Mouse (Mus musculus) midbrain, postnatal 0 days (tissue): ENCODE results near the gene Pdpk1. TPM values are rescaled to one million over a fixed set of nuclear protein-coding genes. Genes with fewer than 3 reads are reported as not detected.
A peak's percentile ranks its signal among the peaks of the same experiment; 100 is the strongest.

Experiments used
- ATAC-seq: fragments of 200-750 bp; cut with Nextera tagmentation; 2 replicates; pipeline ENCODE4 v1.8.0; 2017; ENCODE audit warnings: moderate number of reproducible peaks, mild to moderate bottlenecking, moderate TSS enrichment, moderate library complexity; ENCODE audit not compliant: low FRiP score
- DNase-seq: peaks from one replicate; pipeline ENCODE4 v3.0.0-alpha.2; 2015; ENCODE audit warnings: low spot score
- H3K27ac ChIP-seq: fragments of 300-500 bp; sonication (generic); 2 replicates; pipeline ENCODE4 v1.5.1; 2014; ENCODE audit warnings: low read depth, mild to moderate bottlenecking, low read length, mixed read lengths
- H3K27me3 ChIP-seq: fragments of 300-500 bp; sonication (generic); 2 replicates; pipeline ENCODE4 v1.6.1; 2014; ENCODE audit warnings: low read length, control low read depth, mixed read lengths; ENCODE audit not compliant: insufficient read depth
- H3K36me3 ChIP-seq: fragments of 300-500 bp; sonication (generic); 2 replicates; pipeline ENCODE4 v1.6.1; 2014; ENCODE audit warnings: low read length, control low read depth, mixed read lengths; ENCODE audit not compliant: insufficient read depth
- H3K4me1 ChIP-seq: fragments of 300-500 bp; sonication (generic); 2 replicates; pipeline ENCODE4 v1.6.1; 2014; ENCODE audit warnings: mild to moderate bottlenecking, control low read depth, antibody characterized with exemption, low read length, mixed read lengths; ENCODE audit not compliant: insufficient read depth
- H3K4me2 ChIP-seq: fragments of 300-500 bp; sonication (generic); 2 replicates; pipeline ENCODE4 v1.6.1; 2014; ENCODE audit warnings: low read depth, mild to moderate bottlenecking, low read length, mixed read lengths; ENCODE audit not compliant: poor library complexity, severe bottlenecking
- H3K4me3 ChIP-seq: fragments of 300-500 bp; sonication (generic); 2 replicates; pipeline ENCODE4 v1.5.1; 2014; ENCODE audit warnings: low read depth, mild to moderate bottlenecking, low read length, moderate library complexity
- H3K9ac ChIP-seq: fragments of 300-500 bp; sonication (generic); replicated peaks from 2 replicates; pipeline ENCODE4 v1.6.1; 2014; ENCODE audit warnings: mild to moderate bottlenecking, low read length, moderate library complexity, mixed read lengths; ENCODE audit not compliant: poor library complexity, severe bottlenecking
- H3K9me3 ChIP-seq: fragments of 300-500 bp; sonication (generic); 2 replicates; pipeline ENCODE4 v1.6.1; 2016; ENCODE audit warnings: low read length, control low read depth
- CTCF ChIP-seq: IDR thresholded peaks from 2 replicates; pipeline ENCODE4 v1.5.1; 2016; ENCODE audit warnings: antibody characterized with exemption, mild to moderate bottlenecking
- WGBS: fragments of 180-500 bp; shearing (Covaris S2); extraction: QIAGEN DNeasy Blood & Tissue Kit; methylation state at CpG from one replicate; pipeline ENCODE4 v1.1.7; 2014; 5-methylcytosine and 5-hydroxymethylcytosine counted together
- polyA plus RNA-seq: library from polyadenylated mRNA; unstranded; fragments of >200 nt; fragmentation: Nextera tagmentation; extraction: Ambion mirVana; gene quantifications from 2 replicates; pipeline ENCODE4 v1.2.1, GENCODE M21; 2015
- total RNA-seq: library from RNA; depleted of rRNA; stranded (reverse); fragments of >200 nt; gene quantifications from 2 replicates; pipeline ENCODE4 v1.2.3, GENCODE M21; 2014

Gene Pdpk1
- total and polyA plus RNA-seq, 2 experiments from 2014 or later, result 57.9 to 61.5 TPM

DNA sequence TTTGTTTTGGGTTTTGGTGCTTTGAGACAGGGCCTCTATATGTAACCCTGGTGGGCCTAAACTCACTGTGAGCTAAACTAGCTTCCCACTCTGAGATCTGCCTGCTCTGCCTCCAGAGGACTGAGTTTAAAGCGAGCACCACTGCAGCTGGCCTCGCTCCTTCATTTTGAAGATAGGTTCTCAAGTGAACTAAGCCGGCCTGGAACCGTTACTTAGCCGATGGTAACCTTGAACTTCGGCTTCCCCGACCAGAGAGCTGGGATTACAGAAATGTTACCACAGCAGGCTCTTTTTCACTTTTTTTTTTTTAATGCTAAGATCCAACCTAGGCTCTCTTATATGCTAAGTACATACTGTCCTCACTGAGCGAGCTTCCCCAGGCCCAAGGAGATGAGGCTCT, 42.5 kb upstream of the Pdpk1 start:
- no peaks in the 10 kb centered on the region for H3K27me3 ChIP-seq
- WGBS, result 88% methylated on average over 8 of the region's 8 CpGs
- H3K27ac ChIP-seq, result no peak overlapping the region
- ATAC-seq (no peak), DNase-seq (no peak)
- H3K9ac ChIP-seq, result no peak overlapping the region
- H3K4me3 ChIP-seq, result no peak overlapping the region
- H3K4me1 ChIP-seq, result no peaks in the 10 kb centered on the region
- no peak overlapping the region for H3K4me2 ChIP-seq
- no peaks in the 10 kb centered on the region for H3K9me3 ChIP-seq
- H3K36me3 ChIP-seq, result peaks cover 2% of the 10 kb centered on the region; the same call in 1 of the 2 replicates
- no peak for TF ChIP-seq CTCF

DNA sequence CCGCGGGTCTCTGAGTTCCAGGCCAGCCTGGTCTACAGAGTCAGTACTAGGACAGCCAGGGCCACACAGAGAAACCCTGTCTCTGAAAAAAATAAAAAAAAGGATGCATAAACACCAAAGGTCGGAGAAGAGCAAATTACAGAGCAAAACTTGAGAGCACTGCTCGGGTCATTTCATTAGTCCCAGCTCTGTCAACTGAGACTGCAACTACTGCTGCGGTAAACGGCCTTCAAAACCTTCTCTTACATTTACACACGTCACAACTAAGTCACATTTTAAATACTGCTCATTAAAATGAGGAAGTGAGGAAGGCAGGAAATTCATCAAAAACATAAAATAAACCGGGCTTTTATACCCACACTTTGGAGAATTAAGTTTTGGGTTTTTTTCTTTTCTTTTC, 42.1 kb upstream of the Pdpk1 start:
- Histone ChIP-seq H3K27me3 (no peaks in the 10 kb centered on the region), H3K4me3 (no peak overlapping the region), H3K4me1 (no peaks in the 10 kb centered on the region), H3K36me3 (peaks cover 5% of the 10 kb centered on the region; the same call in 1 of the 2 replicates), H3K9ac (no peak overlapping the region), H3K27ac (no peak overlapping the region), H3K9me3 (no peaks in the 10 kb centered on the region), H3K4me2 (no peak overlapping the region)
- WGBS, result 84% methylated on average over 8 of the region's 8 CpGs
- no peak for ATAC-seq
- DNase-seq, result no peak
- TF ChIP-seq CTCF, result no peak

DNA sequence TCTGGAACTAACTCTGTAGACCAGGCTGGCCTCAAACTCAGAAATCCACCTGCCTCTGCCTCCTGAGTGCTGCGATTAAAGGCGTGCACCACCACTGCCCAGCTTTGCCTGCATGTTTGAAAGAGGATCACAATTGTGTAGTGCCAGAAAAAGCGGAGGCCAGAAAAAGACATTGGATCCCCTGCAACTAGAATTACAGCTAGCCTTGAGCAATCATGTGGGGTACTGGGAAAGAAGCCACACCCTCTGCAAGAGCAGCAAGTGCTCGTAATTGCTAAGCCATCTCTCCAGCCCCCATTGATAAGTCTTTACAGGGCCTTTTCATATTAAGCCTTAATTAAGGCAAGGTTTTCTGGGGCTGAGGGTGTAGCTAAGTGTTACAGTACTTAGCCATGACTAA, 40.8 kb upstream of the Pdpk1 start:
- H3K4me2 ChIP-seq, result no peak overlapping the region
- H3K36me3 ChIP-seq, result peaks cover 7% of the 10 kb centered on the region; the same call in 1 of the 2 replicates
- no peak for DNase-seq
- no peak for TF ChIP-seq CTCF
- H3K9ac ChIP-seq, result no peak overlapping the region
- ATAC-seq, result no peak
- WGBS, result 83% methylated on average over 4 of the region's 4 CpGs
- H3K9me3 ChIP-seq, result no peaks in the 10 kb centered on the region
- no peaks in the 10 kb centered on the region for H3K4me1 ChIP-seq
- H3K27me3 ChIP-seq, result no peaks in the 10 kb centered on the region
- H3K4me3 ChIP-seq, result no peak overlapping the region
- H3K27ac ChIP-seq, result no peak overlapping the region

DNA sequence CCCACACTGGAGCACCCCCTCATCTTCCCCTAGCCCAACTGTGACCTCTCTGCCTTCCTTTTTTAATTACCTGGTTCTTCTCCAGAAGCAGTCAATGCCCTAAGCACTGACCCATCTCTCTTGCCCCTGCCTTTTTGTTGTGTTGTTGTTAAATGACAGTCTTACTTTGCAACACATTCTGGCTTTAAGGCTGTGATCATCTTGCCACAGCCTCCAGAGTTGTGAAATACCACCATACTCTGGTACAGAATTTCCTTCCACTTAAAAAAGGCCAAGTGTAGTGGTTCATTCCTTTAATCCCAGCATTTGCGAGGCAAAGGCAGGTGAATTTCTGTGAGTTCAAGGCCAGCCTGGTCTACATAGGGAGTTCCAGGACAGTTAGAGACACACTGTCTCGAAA, 40.2 kb upstream of the Pdpk1 start:
- TF ChIP-seq CTCF, result no peak
- Histone ChIP-seq H3K4me2 (no peak overlapping the region), H3K27ac (no peak overlapping the region), H3K4me1 (no peaks in the 10 kb centered on the region), H3K36me3 (peaks cover 10% of the 10 kb centered on the region; the same call in 1 of the 2 replicates), H3K9me3 (no peaks in the 10 kb centered on the region), H3K9ac (no peak overlapping the region), H3K4me3 (no peak overlapping the region), H3K27me3 (no peaks in the 10 kb centered on the region)
- WGBS, result 82% methylated on average over 2 of the region's 2 CpGs
- no peak for ATAC-seq
- DNase-seq, result no peak

DNA sequence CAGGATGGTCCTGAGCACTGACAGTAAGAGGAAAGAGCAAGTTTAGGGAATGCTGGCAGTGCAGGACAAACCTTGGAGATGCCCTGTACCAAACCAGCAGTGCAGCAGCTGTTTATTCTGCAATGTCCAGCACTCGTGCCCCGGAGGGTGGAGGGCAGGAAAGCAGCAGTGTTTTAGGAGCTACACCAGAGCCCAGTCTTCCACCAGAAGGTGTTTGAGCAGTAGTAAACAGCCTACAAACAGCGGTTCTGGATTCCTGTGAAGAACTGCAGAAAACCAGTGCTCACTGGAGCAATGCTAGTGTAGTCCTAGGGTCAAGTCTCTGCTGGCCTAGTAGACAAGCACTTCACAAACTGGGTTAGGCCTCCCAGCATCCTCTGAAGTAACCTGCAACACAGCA, 23.5 kb upstream of the Pdpk1 start:
- H3K9me3 ChIP-seq, result no peaks in the 10 kb centered on the region
- ATAC-seq (no peak), DNase-seq (no peak)
- H3K4me2 ChIP-seq, result no peak overlapping the region
- H3K4me3 ChIP-seq, result no peak overlapping the region
- H3K4me1 ChIP-seq, result peaks cover 4% of the 10 kb centered on the region
- 75% methylated on average over 3 of the region's 3 CpGs for WGBS
- no peaks in the 10 kb centered on the region for H3K36me3 ChIP-seq
- no peak overlapping the region for H3K9ac ChIP-seq
- no peak for TF ChIP-seq CTCF
- H3K27ac ChIP-seq, result no peak overlapping the region
- no peaks in the 10 kb centered on the region for H3K27me3 ChIP-seq

DNA sequence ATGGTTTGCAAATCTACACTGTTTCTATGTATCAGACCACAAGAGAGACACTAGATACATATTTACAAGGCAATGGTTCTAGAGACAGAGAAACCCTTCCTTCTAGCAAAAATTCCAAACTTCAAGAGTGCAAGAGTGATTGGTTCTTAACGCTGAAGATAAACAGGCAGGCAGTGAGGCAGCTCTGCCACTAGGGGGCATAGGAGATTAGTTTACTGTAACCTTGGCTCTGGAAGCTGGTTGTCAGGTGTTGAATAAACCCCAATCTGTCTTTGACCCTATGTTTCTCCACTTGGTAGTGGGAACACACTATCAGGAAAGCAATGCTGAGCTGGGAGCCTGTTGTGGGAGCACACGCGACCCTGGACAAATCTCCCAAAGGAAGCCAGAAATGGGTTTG, 22.7 kb upstream of the Pdpk1 start:
- H3K27me3 ChIP-seq, result no peaks in the 10 kb centered on the region
- H3K9ac ChIP-seq, result no peak overlapping the region
- 0% methylated on average over 3 of the region's 3 CpGs for WGBS
- TF ChIP-seq CTCF, result peak; percentile 96
- H3K4me1 ChIP-seq, result peaks cover 4% of the 10 kb centered on the region
- ATAC-seq, result no peak
- H3K27ac ChIP-seq, result no peak overlapping the region
- peak; percentile 89 for DNase-seq
- H3K4me3 ChIP-seq, result no peak overlapping the region
- no peak overlapping the region for H3K4me2 ChIP-seq
- H3K36me3 ChIP-seq, result no peaks in the 10 kb centered on the region
- no peaks in the 10 kb centered on the region for H3K9me3 ChIP-seq
